Mouse (Mus musculus): ENCODE measurements at regions not wholly inside any gene's neighbourhood (a gene's known extent, or its start where the extent isn't known, plus 50 kb on each side); places are given as distances from the start of the nearest gene placed in this dataset.

DNA sequence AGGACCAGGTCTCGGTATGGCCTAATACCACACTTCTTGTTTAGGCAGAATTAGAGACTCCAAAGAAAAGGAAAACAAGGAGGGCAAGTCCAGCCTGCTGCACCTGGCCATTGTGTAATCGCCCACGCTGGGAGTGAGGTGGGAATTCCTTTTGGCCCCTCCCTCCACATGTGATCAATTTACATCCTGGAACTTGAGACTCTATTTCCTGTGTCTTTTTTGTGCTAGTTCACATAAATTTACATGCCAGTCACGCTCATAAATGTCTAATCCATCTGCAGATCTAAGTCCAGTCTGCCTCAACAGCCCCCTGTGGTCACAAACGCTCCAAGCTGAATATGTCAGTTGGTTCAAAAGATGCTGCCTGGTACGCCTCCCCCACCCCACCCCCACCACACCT lies 184.2 kb upstream of the Hmga2 start:
- H3K27ac ChIP-seq, result no peak overlapping the region
- no peak for TF ChIP-seq CTCF (IDR thresholded peaks at IDR 0.05; ENCODE audit: low read depth)
- TF ChIP-seq EP300 (IDR thresholded peaks at IDR 0.05; ENCODE audit: low read depth), result no peak
- no peaks in the 10 kb centered on the region for H3K36me3 ChIP-seq (replicated peaks; ENCODE audit: control insufficient read depth, insufficient read depth, low read depth)
- no peaks in the 10 kb centered on the region for H3K9me3 ChIP-seq (ENCODE audit: control insufficient read depth, low read length)
- 63% methylated on average over 6 of the region's 6 CpGs for WGBS (ENCODE audit: insufficient replicate concordance)
- no peak overlapping the region for H3K9ac ChIP-seq (replicated peaks)
- no peaks in the 10 kb centered on the region for H3K4me1 ChIP-seq (replicated peaks; ENCODE audit: control insufficient read depth in 2 of 2, insufficient read depth in 2 of 2, low read length in 1 of 2)
- no peaks in the 10 kb centered on the region for H3K27me3 ChIP-seq (ENCODE audit: control insufficient read depth, insufficient read depth, low read length)
- H3K4me3 ChIP-seq (ENCODE audit: insufficient read depth in 1 of 2, low read depth in 2 of 2, low read length in 2 of 2), result no peak overlapping the region
- DNase-seq (ENCODE audit: low read depth in 3 of 3, low spot score in 3 of 3) (no peak), ATAC-seq (ENCODE audit: insufficient read depth) (no peak)
- H3K4me2 ChIP-seq (ENCODE audit: low read depth), result no peak overlapping the region

- H3K9ac ChIP-seq (replicated peaks), result no peak overlapping the region
- no peak overlapping the region for H3K4me2 ChIP-seq (ENCODE audit: low read depth)
- no peak for DNase-seq (ENCODE audit: low read depth in 3 of 3, low spot score in 3 of 3)
- no peak overlapping the region for H3K4me3 ChIP-seq (ENCODE audit: insufficient read depth in 1 of 2, low read depth in 2 of 2, low read length in 2 of 2)
- no peaks in the 10 kb centered on the region for H3K36me3 ChIP-seq (replicated peaks; ENCODE audit: control insufficient read depth, insufficient read depth, low read depth)
- ATAC-seq (ENCODE audit: insufficient read depth), result no peak
- no peaks in the 10 kb centered on the region for H3K9me3 ChIP-seq (ENCODE audit: control insufficient read depth, low read length)
- no peaks in the 10 kb centered on the region for H3K27me3 ChIP-seq (ENCODE audit: control insufficient read depth, insufficient read depth, low read length)
- WGBS (ENCODE audit: insufficient replicate concordance), result 67% methylated on average over 14 of the region's 14 CpGs
- 0 out of 4 replicates have a peak, but pooled peaks cover 0 to 2% of the 10 kb centered on the region in 2 experiments for H3K4me1 ChIP-seq (replicated peaks; ENCODE audit: control insufficient read depth in 2 of 2, insufficient read depth in 2 of 2, low read length in 1 of 2)
- TF ChIP-seq EP300 (IDR thresholded peaks at IDR 0.05; ENCODE audit: low read depth), result no peak
- no peak for TF ChIP-seq CTCF (IDR thresholded peaks at IDR 0.05; ENCODE audit: low read depth)
- H3K27ac ChIP-seq, result no peak overlapping the region
Measured at GRCm38 (mm10) chr10:120655238-120655931, 179.1 kb upstream of the Hmga2 start.

DNA sequence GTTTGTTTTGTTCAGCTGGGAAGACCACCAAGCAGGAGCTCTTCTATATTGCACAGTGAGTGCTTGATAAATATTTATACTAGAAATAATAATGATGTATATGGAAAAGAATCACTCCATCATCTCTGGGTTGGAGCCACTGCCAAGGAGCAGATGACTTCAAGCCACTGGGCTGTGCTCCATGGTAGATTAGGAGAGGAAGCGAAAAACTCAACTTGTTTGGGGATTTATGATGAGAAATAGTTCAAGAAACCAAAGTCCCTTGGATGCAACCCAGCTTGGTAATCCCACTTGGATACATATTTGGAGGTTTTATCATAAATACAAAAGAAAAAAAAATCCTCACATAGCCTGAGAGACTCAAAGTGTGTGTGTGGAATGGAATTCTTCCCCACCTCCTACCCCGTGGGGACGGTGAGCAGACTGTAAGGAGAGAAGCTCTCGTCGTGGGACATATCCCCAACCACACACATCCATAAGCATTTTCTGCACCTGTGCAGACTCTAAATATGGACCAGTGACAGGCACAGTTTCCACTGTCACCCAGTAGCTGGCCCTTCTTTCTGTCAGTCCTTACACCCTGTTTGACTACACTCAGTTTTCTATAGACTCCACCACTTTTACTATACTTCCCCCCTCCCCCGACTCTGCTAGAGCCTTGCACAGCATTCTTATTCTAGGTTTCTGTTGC lies 176.4 kb upstream of the Hmga2 start:
- DNase-seq (ENCODE audit: low read depth in 3 of 3, low spot score in 3 of 3), result no peak
- Histone ChIP-seq H3K36me3 (replicated peaks; ENCODE audit: control insufficient read depth, insufficient read depth, low read depth) (no peaks in the 10 kb centered on the region), H3K9ac (replicated peaks) (no peak overlapping the region), H3K27me3 (ENCODE audit: control insufficient read depth, insufficient read depth, low read length) (no peaks in the 10 kb centered on the region), H3K4me3 (ENCODE audit: insufficient read depth in 1 of 2, low read depth in 2 of 2, low read length in 2 of 2) (no peak overlapping the region), H3K27ac (no peak overlapping the region), H3K4me2 (ENCODE audit: low read depth) (no peak overlapping the region), H3K4me1 (replicated peaks; ENCODE audit: control insufficient read depth in 2 of 2, insufficient read depth in 2 of 2, low read length in 1 of 2) (0 out of 4 replicates have a peak, but pooled peaks cover 0 to 2% of the 10 kb centered on the region in 2 experiments), H3K9me3 (ENCODE audit: control insufficient read depth, low read length) (no peaks in the 10 kb centered on the region)
- ATAC-seq (ENCODE audit: insufficient read depth), result no peak
- WGBS (ENCODE audit: insufficient replicate concordance), result 66% methylated on average over 6 of the region's 6 CpGs
- TF ChIP-seq CTCF (IDR thresholded peaks at IDR 0.05; ENCODE audit: low read depth) (no peak), EP300 (IDR thresholded peaks at IDR 0.05; ENCODE audit: low read depth) (no peak)

DNA sequence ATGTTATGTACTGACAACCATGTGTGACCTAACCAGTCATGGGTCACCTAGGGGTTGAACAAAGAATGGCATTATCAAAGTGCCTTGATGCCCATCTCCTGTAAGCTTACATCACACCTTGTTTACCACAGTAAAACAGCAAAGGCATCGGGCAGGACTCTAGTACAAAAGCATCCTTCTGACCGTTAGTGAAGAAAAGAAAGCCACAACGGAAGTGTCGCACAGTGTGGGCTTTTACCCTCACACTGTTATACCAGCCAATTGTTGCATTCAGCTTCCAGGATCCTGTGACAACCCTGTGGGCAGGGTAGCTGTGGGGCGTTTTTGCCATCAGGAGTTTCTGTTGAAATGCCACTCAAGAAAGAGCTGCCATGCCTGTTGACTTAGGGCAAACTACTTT lies 175.6 kb upstream of the Hmga2 start:
- WGBS (ENCODE audit: insufficient replicate concordance), result 73% methylated on average over 5 of the region's 5 CpGs
- Histone ChIP-seq H3K4me1 (replicated peaks; ENCODE audit: control insufficient read depth in 2 of 2, insufficient read depth in 2 of 2, low read length in 1 of 2) (0 out of 4 replicates have a peak, but pooled peaks cover 0 to 3% of the 10 kb centered on the region in 2 experiments), H3K9me3 (ENCODE audit: control insufficient read depth, low read length) (no peaks in the 10 kb centered on the region), H3K27ac (no peak overlapping the region), H3K4me3 (ENCODE audit: insufficient read depth in 1 of 2, low read depth in 2 of 2, low read length in 2 of 2) (no peak overlapping the region), H3K9ac (replicated peaks) (no peak overlapping the region), H3K27me3 (ENCODE audit: control insufficient read depth, insufficient read depth, low read length) (no peaks in the 10 kb centered on the region), H3K36me3 (replicated peaks; ENCODE audit: control insufficient read depth, insufficient read depth, low read depth) (no peaks in the 10 kb centered on the region), H3K4me2 (ENCODE audit: low read depth) (no peak overlapping the region)
- no peak for ATAC-seq (ENCODE audit: insufficient read depth)
- TF ChIP-seq EP300 (IDR thresholded peaks at IDR 0.05; ENCODE audit: low read depth), result no peak
- no peak for TF ChIP-seq CTCF (IDR thresholded peaks at IDR 0.05; ENCODE audit: low read depth)
- no peak for DNase-seq (ENCODE audit: low read depth in 3 of 3, low spot score in 3 of 3)

DNA sequence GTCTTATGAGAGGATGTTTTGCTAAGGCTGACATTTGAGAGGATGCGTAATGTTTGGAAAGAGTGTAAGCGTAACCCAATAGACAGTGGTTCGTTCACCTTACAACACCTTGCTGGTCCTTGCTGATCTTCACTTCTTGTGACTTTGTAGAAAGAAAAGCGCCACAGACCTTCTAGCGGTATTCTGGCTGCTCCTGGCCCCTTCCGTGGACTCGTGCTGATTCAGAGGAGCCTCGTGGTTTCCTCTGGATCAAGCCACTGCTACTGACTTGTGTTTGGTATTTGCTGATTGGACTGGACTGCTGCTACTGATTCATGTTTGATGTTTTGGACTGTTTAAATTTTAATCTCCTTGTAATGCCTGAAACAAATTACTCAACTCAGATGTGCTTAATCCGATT lies 174.1 kb upstream of the Hmga2 start:
- Histone ChIP-seq H3K36me3 (replicated peaks; ENCODE audit: control insufficient read depth, insufficient read depth, low read depth) (no peaks in the 10 kb centered on the region), H3K27me3 (ENCODE audit: control insufficient read depth, insufficient read depth, low read length) (no peaks in the 10 kb centered on the region), H3K9ac (replicated peaks) (no peak overlapping the region), H3K4me1 (replicated peaks; ENCODE audit: control insufficient read depth in 2 of 2, insufficient read depth in 2 of 2, low read length in 1 of 2) (0 out of 4 replicates have a peak, but pooled peaks cover 0 to 3% of the 10 kb centered on the region in 2 experiments), H3K4me2 (ENCODE audit: low read depth) (no peak overlapping the region), H3K27ac (no peak overlapping the region), H3K4me3 (ENCODE audit: insufficient read depth in 1 of 2, low read depth in 2 of 2, low read length in 2 of 2) (no peak overlapping the region), H3K9me3 (ENCODE audit: control insufficient read depth, low read length) (no peaks in the 10 kb centered on the region)
- 66% methylated on average over 9 of the region's 9 CpGs for WGBS (ENCODE audit: insufficient replicate concordance)
- ATAC-seq (ENCODE audit: insufficient read depth) (no peak), DNase-seq (ENCODE audit: low read depth in 3 of 3, low spot score in 3 of 3) (no peak)
- TF ChIP-seq EP300 (IDR thresholded peaks at IDR 0.05; ENCODE audit: low read depth) (no peak), CTCF (IDR thresholded peaks at IDR 0.05; ENCODE audit: low read depth) (no peak)

Data from liver, embryonic 14.5 days (tissue).